Mouse (Mus musculus) hindbrain, embryonic 10.5 days (tissue): ENCODE data around the gene Kif3b. TPM values are rescaled to one million over a fixed set of nuclear protein-coding genes. Genes with fewer than 3 reads are reported as not detected.

Experiments used
- DNase-seq: peaks from one replicate; pipeline ENCODE4 v3.0.0-alpha.2; 2017; ENCODE audit warnings: low spot score
- H3K27ac ChIP-seq: fragments of 300-500 bp; sonication (generic); 2 replicates; pipeline ENCODE4 v1.5.1; 2016; ENCODE audit warnings: mild to moderate bottlenecking, moderate library complexity
- H3K27me3 ChIP-seq: fragments of 300-500 bp; sonication (generic); 2 replicates; pipeline ENCODE4 v1.6.1; 2016; ENCODE audit warnings: mild to moderate bottlenecking; ENCODE audit not compliant: poor library complexity, insufficient read depth, severe bottlenecking
- H3K36me3 ChIP-seq: fragments of 300-500 bp; sonication (generic); 2 replicates; pipeline ENCODE4 v1.6.1; 2016; ENCODE audit warnings: mild to moderate bottlenecking, moderate library complexity
- H3K4me1 ChIP-seq: fragments of 300-500 bp; sonication (generic); replicated peaks from 2 replicates; pipeline ENCODE4 v1.6.1; 2016; ENCODE audit warnings: mild to moderate bottlenecking
- H3K4me3 ChIP-seq: fragments of 300-500 bp; sonication (generic); 2 replicates; pipeline ENCODE4 v1.5.1; 2016; ENCODE audit warnings: mild to moderate bottlenecking, moderate library complexity
- H3K9me3 ChIP-seq: fragments of 300-500 bp; sonication (generic); 2 replicates; pipeline ENCODE4 v1.6.1; 2016; ENCODE audit warnings: mild to moderate bottlenecking, moderate library complexity
- WGBS: fragments of 180-500 bp; shearing (Covaris S2); methylation state at CpG from one replicate; pipeline ENCODE4 v1.1.7; 2016; 5-methylcytosine and 5-hydroxymethylcytosine counted together
- polyA plus RNA-seq: library from polyadenylated mRNA; unstranded; fragments of >200 nt; fragmentation: Nextera tagmentation; extraction: Ambion mirVana; gene quantifications from 2 replicates; pipeline ENCODE4 v1.2.1, GENCODE M21; 2016

Kif3b gene
- polyA plus RNA-seq, 1 experiment from 2014 or later: 9.3 TPM

GRCm38 (mm10) chr2:153308586-153308985 lies 17.4 kb downstream of the Kif3b start:
- H3K4me3 ChIP-seq: no peak overlapping the region
- no peaks in the 10 kb centered on the region for H3K9me3 ChIP-seq
- DNase-seq: no peak
- no peaks in the 10 kb centered on the region for H3K4me1 ChIP-seq
- peaks cover 7% of the 10 kb centered on the region; the same call in 1 of the 2 replicates for H3K36me3 ChIP-seq
- H3K27ac ChIP-seq: no peak overlapping the region
- WGBS: 90% methylated on average over 7 of the region's 7 CpGs
- H3K27me3 ChIP-seq: no peaks in the 10 kb centered on the region

GRCm38 (mm10) chr2:153309106-153309505 lies 17.9 kb downstream of the Kif3b start:
- WGBS: 81% methylated on average over 8 of the region's 8 CpGs
- Histone ChIP-seq H3K27me3 (no peaks in the 10 kb centered on the region), H3K4me3 (no peak overlapping the region), H3K36me3 (peaks cover 7% of the 10 kb centered on the region; the same call in 1 of the 2 replicates), H3K9me3 (no peaks in the 10 kb centered on the region), H3K4me1 (no peaks in the 10 kb centered on the region), H3K27ac (no peak overlapping the region)
- DNase-seq: no peak

- H3K36me3 ChIP-seq: peaks cover 7% of the 10 kb centered on the region; the same call in 1 of the 2 replicates
- H3K4me3 ChIP-seq: no peak overlapping the region
- WGBS: 90% methylated on average over 6 of the region's 6 CpGs
- no peaks in the 10 kb centered on the region for H3K27me3 ChIP-seq
- no peaks in the 10 kb centered on the region for H3K9me3 ChIP-seq
- no peak for DNase-seq
- H3K4me1 ChIP-seq: no peaks in the 10 kb centered on the region
- no peak overlapping the region for H3K27ac ChIP-seq
Observed at GRCm38 (mm10) chr2:153310228-153310627, 19.0 kb downstream of the Kif3b start.

- no peaks in the 10 kb centered on the region for H3K9me3 ChIP-seq
- no peaks in the 10 kb centered on the region for H3K27me3 ChIP-seq
- peaks cover 27% of the 10 kb centered on the region for H3K36me3 ChIP-seq
- H3K27ac ChIP-seq: no peak overlapping the region
- DNase-seq: no peak
- no peaks in the 10 kb centered on the region for H3K4me1 ChIP-seq
- 93% methylated on average over 9 of the region's 9 CpGs for WGBS
- H3K4me3 ChIP-seq: no peak overlapping the region
Observed at GRCm38 (mm10) chr2:153312884-153313283, 21.7 kb downstream of the Kif3b start.

GRCm38 (mm10) chr2:153318408-153318807 lies 27.2 kb downstream of the Kif3b start:
- Histone ChIP-seq H3K4me1 (no peaks in the 10 kb centered on the region), H3K36me3 (peaks cover 75% of the 10 kb centered on the region), H3K4me3 (no peak overlapping the region), H3K9me3 (no peaks in the 10 kb centered on the region), H3K27me3 (no peaks in the 10 kb centered on the region), H3K27ac (no peak overlapping the region)
- DNase-seq: no peak
- 95% methylated on average over 4 of the region's 4 CpGs for WGBS

- H3K4me1 ChIP-seq: no peaks in the 10 kb centered on the region
- H3K36me3 ChIP-seq: peaks cover 81% of the 10 kb centered on the region
- DNase-seq: no peak
- H3K4me3 ChIP-seq: no peak overlapping the region
- WGBS: 86% methylated on average over 8 of the region's 8 CpGs
- no peaks in the 10 kb centered on the region for H3K27me3 ChIP-seq
- no peaks in the 10 kb centered on the region for H3K9me3 ChIP-seq
- H3K27ac ChIP-seq: no peak overlapping the region
Observed at GRCm38 (mm10) chr2:153319036-153319643, 27.9 kb downstream of the Kif3b start.

- Histone ChIP-seq H3K4me1 (no peaks in the 10 kb centered on the region), H3K9me3 (no peaks in the 10 kb centered on the region), H3K27me3 (no peaks in the 10 kb centered on the region), H3K36me3 (peaks cover 93% of the 10 kb centered on the region), H3K27ac (no peak overlapping the region), H3K4me3 (no peak overlapping the region)
- 85% methylated on average over 9 of the region's 9 CpGs for WGBS
- DNase-seq: no peak
Observed at GRCm38 (mm10) chr2:153325706-153326376, 34.6 kb downstream of the Kif3b start.

GRCm38 (mm10) chr2:153332271-153332670 lies 41.1 kb downstream of the Kif3b start:
- 95% methylated on average over 5 of the region's 5 CpGs for WGBS
- H3K27me3 ChIP-seq: no peaks in the 10 kb centered on the region
- H3K4me3 ChIP-seq: no peak overlapping the region
- peaks cover 61% of the 10 kb centered on the region for H3K36me3 ChIP-seq
- no peaks in the 10 kb centered on the region for H3K9me3 ChIP-seq
- no peak overlapping the region for H3K27ac ChIP-seq
- peaks cover 3% of the 10 kb centered on the region; the same call in 1 of the 2 replicates for H3K4me1 ChIP-seq
- DNase-seq: no peak

GRCm38 (mm10) chr2:153332981-153333380 lies 41.8 kb downstream of the Kif3b start:
- no peak for DNase-seq
- no peak overlapping the region for H3K27ac ChIP-seq
- H3K4me3 ChIP-seq: no peak overlapping the region
- H3K9me3 ChIP-seq: no peaks in the 10 kb centered on the region
- H3K36me3 ChIP-seq: peaks cover 56% of the 10 kb centered on the region
- whole genome bisulfite sequencing: 94% methylated on average over 3 of the region's 3 CpGs
- peaks cover 10% of the 10 kb centered on the region for H3K4me1 ChIP-seq
- H3K27me3 ChIP-seq: no peaks in the 10 kb centered on the region

GRCm38 (mm10) chr2:153333822-153334232 lies 42.6 kb downstream of the Kif3b start:
- Histone ChIP-seq H3K4me3 (no peak overlapping the region), H3K27me3 (no peaks in the 10 kb centered on the region), H3K4me1 (peaks cover 11% of the 10 kb centered on the region), H3K36me3 (peaks cover 50% of the 10 kb centered on the region), H3K27ac (no peak overlapping the region), H3K9me3 (no peaks in the 10 kb centered on the region)
- WGBS: 93% methylated on average over 6 of the region's 6 CpGs
- no peak for DNase-seq

- WGBS: 90% methylated on average over 3 of the region's 3 CpGs
- Histone ChIP-seq H3K27me3 (no peaks in the 10 kb centered on the region), H3K9me3 (no peaks in the 10 kb centered on the region), H3K27ac (no peak overlapping the region), H3K36me3 (peaks cover 48% of the 10 kb centered on the region), H3K4me3 (no peak overlapping the region), H3K4me1 (peaks cover 11% of the 10 kb centered on the region)
- no peak for DNase-seq
Observed at GRCm38 (mm10) chr2:153334281-153334680, 43.1 kb downstream of the Kif3b start.

- Histone ChIP-seq H3K4me1 (peaks cover 11% of the 10 kb centered on the region), H3K27ac (no peak overlapping the region), H3K4me3 (no peak overlapping the region), H3K27me3 (no peaks in the 10 kb centered on the region), H3K36me3 (peaks cover 29% of the 10 kb centered on the region), H3K9me3 (no peaks in the 10 kb centered on the region)
- no peak for DNase-seq
- WGBS: 80% methylated on average over 2 of the region's 2 CpGs
Observed at GRCm38 (mm10) chr2:153336117-153336516, 44.9 kb downstream of the Kif3b start.
